Mouse (Mus musculus): Measurements from ENCODE around the gene Dact2.
A peak's percentile ranks its signal among the peaks of the same experiment; 100 is the strongest.

Gene Dact2

DNA sequence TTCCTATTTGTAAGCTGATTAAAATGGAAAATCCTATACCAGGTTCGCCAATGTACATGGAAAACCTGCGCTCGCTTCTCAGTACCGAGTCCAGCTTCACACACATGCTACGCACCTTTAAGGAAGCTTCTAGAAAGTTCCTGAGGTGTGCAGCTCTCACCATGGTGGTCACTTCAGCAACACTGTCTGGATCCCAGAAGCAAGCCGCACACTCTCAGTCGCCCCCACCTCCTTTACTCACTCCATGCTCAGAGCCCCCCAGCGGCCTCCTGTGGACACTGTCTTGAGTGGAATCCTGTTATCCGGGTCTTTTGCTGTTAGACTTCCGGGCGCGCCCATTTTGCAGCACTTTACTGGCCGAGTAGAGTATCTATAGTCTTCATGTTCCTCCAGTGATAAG, at the start of gene Dact2:
Dact2 (minus strand) TSS at position 244 of the 400 bp plus-strand sequence.
- peak; percentile 30 for DNase-seq (ENCODE audit: low spot score)

DNA sequence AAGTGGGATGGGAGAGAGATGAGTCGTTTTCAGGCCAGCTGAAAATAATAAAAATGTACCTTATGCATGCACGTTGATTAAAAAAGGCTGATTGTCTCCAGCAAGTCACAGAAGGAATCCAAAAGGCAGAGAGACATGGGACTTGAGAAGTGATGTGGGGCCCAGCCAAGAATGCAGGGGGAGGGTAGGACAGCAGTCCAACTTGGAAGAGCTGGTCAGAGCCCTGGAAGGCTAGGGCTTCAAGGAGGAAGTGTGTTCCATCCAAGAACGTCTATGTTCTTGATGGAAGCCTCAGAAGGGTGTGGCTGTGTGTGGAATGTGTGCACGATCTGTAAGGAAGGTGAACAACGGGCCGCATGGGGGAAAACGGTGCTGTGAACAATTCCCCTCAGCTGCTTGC, 48.4 kb upstream of the Dact2 start:
- no peak for DNase-seq (ENCODE audit: low spot score)

DNA sequence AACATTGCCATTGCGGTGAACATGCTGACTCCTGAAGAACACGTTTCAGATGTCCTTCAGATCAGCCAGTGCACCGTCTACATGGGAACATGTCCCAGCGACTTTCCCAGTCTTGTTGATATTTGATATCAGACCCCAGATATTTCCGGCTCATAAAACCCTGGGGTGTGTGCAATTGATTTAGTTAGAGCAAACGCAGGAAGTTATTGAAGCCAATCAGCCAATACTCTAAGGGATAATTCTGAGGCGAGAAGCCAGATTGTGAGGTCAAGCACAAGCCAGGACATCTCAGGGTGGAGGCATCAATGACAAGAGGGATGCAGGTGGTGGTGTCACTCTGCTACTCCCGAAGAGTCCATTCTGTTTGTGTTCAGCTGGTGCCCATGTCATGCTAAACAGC, 46.3 kb upstream of the Dact2 start:
- no peak for DNase-seq (ENCODE audit: low spot score)

DNA sequence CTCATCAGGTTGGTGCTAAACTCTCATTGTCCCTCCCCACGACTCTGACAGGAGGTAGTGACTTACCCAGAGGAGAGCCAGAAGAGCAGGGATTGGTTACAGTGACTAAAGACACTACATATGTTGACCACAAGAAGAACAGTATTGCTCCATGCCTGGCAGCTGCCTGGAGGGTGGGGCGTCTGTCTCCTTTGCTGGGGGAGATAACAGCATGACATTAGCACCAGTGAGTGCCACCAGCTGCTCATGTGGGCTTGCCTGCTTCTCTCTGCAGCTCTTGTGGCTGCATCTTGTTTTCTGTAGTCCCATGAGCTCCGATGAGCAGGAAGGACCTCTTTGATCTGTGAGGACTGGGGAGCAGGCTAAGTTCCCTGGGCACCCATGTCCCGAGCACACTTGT, 45.5 kb upstream of the Dact2 start:
- DNase-seq (ENCODE audit: low spot score) = no peak

DNA sequence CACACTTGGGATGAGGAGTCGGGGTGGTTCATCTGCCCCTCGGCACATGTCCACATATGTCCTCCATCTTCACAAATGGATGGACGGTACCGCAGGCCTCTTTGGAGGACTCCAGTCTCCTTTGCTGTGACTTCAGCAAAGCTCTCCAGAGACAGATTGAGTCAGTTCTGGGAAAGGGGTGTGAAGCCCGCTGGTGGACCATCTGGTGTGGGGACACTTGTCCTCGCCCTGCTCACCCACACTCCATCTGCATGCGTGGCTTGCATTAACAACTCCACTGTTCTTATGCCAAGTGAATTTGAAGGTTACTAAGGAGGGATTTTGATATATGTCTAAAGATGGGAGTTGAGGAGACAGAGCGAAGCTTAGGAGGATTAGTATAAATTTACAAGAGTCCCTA, 43.8 kb upstream of the Dact2 start:
- DNase-seq (ENCODE audit: low spot score) = no peak

DNA sequence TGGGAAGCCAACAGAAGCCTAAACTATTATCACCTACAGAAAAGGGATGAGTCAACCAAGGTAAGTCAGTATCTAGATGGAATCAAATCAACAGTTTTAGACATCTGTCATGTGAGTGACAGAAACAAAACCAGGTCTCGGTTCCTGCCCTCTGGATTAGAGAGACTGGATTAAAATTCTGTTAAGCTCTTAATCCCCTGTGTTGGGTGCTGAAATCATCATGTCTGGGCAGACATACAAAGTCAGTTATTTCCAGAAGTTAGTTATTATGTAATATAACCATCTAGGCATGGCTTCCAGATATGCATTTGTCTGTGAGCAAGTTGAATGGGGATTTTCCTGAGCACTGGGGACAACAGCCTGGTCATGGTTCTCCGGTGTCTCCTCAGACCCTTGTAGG, 42.2 kb upstream of the Dact2 start:
- no peak for DNase-seq (ENCODE audit: low spot score)

DNA sequence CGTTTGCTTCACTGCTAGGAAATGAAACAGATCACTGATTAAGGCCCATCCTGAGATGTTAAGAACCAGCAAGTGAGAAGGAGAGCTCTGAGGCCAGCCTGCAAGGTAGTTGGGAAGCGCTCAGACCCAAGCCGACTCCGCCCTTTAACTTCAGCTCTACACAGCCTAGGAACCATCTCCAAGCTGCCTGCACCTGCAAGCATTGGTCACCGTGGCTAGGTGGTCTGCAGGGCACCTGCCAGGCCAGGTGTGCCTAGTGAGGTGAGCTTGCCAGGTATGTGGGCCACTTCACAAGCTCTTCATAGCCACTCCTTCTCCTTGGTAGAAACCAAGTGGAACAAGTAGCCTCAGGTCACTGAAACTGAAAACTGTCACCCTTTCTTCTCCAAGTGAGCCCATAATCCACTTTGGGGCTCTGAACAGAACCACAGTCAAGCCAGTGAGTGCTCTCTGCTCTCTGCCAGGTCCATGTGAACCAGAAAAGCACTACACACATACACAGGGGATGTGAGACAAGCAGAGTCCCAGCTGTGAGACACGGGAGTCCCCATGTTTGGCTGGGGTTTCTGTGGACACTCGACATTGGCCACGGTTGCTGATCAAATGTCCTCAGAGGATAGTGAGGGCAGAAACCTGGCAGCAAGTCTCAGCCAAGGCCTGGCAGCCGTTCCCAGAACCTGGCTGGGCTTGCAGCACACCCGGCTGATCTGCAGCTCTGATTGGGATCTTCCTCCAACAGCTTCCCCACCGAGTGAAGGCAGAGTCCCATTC, 40.3 kb upstream of the Dact2 start:
- no peak for DNase-seq (ENCODE audit: low spot score)

DNA sequence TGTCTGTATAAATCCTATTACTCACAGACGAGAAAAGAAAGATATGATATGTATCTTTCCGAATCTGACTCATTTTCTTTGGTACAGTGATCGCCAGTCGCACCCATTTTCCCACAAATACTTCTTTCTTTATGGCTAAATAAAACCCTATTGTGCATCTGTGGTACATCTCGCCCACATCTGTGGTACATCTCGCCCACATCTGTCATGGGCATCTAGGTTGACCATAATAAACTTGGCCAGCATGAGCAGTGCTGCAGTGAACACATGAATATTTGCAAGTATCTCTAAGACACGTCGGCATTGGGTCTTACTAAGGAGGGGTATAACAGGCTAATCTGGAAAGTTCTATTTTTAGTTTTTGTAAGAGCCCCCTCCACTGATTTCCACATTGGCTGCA, 38.5 kb upstream of the Dact2 start:
- no peak for DNase-seq (ENCODE audit: low spot score)

DNA sequence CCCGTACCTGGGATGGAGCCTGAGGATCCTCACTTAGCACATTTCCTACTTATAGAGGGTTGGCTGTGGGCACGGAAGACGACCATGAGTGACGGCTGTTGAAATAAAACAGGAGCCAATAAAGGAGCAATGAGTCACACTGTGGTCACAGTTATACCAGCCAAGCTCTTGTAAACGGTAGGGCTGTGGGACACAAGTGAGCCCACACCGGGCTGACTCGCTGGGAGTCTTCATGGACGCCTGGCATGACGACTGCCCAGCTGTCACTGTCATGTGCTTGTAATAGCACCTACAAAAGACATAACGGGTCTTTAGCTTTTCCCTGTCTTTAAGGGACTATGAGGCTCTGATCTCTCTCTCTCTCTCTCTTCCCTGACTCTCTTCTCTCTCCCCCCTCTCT, 35.9 kb upstream of the Dact2 start:
- no peak for DNase-seq (ENCODE audit: low spot score)

DNA sequence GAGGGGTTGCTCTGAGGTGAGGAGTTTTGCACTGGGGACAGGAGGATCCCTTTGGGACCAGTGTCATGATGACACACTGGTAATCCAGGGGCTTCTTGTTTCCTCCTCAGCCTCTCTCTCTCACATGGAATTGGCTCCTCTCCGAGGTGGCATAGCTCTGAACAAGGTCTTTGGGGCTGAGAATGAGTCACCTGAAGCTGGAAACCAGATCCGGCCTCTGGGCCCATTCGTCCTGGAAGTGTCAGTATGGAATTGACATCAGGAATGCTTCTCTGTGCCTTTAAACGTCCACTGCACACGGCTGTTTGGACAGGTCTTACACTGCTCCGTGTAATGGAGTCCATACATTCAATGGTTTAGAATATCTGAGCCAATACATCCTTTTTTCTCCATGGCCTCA, 33.0 kb upstream of the Dact2 start:
- DNase-seq (ENCODE audit: low spot score) = no peak

DNA sequence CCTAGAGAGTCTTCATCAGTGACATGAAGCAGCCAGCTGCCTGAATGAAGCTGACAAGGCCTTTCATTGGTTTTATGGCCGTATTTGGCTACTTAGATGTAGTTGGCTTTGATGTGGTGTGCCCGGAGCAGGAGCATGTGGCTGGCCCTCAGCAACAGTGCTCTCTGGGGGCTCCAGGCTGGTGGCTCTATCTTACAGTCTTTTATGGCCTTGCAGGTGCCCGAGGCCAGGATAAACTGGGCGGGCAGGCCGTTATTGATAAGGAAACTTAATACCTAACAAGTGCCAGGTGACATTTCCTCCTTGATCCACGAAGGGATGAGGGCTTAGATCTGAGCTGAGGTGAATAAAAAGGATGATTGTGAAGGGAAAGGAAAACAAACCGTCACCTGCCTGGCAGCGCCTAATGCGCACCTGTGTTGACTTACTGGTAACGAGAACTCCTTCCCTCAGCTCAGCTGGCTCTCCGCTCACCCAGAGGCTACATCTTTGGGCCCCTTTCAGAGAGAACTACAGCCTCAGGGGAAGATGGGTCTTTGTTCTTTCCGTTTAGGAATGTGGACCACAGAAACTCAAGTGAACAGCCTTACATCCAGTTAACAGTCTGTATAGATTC, 30.8 kb upstream of the Dact2 start:
- no peak for DNase-seq (ENCODE audit: low spot score)

DNA sequence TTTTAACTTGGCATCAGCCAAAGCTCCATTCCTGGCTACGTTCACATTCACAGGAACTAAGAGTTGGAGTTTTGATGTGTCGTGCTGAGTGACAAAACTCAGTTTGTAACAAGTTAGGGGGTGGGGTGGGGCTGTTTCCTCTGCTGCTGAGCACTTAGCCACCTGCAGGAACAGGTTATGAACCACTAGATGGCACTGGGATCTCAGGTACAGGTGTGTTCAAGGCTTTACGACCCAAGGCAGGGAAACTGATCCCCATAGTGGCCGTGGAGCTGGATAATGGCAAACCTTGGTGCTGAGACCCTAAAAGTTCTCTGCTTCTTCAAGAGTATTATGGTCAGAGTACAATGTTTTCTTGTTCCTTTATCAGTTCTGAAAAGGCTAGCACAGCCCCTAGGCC, 29.6 kb upstream of the Dact2 start:
- no peak for DNase-seq (ENCODE audit: low spot score)

DNA sequence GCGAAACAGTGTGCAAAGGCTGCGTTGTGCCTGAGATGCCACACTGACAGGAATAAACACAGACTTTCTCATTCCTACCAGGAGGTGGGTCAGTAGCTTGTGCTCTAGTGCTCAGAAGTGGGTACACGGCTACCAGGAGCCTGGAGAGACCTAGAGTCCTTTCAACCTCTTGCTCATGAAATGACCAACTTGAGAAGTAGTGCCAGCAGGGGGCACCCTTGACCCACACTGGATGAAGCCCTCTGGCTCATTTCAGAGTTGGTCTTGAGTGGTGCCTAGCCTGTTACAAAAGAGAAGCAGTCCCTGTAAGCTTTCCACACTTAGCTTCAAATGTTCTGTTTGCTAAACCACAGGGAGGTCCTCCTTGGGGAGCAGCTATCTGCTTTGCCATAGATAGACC, 28.5 kb upstream of the Dact2 start:
- peak; percentile 90 for DNase-seq (ENCODE audit: low spot score)

DNA sequence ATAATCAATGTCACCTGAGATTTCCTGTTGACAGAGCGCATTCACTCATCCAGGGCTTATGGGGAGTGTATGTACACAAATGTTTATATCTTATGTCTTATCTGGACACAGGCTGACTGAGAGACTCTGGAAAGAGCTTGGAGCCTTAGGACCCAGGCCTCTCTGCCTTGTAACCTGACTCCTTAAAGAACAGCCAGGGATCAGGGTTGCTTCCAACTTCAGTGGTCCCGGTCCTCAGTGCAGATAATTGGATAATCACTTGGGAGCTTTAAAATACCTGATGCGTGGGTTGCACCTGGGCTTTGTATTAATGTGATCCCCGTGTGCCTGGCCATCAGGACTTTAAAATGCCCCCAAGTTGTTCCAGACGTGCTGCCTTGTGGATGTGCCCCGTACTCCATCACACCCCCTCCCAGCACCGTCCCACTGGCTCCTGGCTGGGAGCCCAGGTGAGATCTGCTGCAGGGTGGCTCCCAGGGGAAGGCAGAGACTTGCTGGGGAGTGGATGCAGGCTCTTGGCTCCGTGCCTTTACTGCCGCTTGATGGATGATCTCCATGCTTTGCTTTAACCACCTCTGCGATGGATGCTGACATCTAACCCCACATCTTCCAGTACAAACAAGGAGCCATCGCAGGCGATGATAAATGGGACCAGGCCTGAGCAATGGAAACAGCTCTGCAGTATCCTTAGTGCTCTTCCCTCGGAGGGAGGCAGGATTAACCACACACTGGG, 26.8 kb upstream of the Dact2 start:
- peak; percentile 68 for DNase-seq (ENCODE audit: low spot score)

DNA sequence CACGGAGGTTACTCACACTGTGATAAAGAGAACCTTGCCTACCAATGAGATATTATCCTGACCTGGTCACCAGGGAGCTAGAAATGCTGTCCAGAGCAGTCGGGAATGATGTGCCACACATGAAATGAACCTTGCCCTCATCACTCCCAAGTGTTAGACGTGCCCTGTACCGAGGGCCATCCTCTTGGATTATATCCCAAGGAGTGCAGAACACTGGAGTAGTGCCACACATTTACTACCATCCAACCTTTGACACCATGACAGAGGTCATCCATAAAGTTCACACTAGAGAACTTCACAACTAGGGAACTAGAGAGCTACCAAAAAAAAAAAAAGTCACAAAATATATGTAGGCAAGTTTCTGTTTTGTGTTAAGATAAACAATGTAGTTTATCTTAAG, 24.3 kb upstream of the Dact2 start:
- DNase-seq (ENCODE audit: low spot score) = no peak

DNA sequence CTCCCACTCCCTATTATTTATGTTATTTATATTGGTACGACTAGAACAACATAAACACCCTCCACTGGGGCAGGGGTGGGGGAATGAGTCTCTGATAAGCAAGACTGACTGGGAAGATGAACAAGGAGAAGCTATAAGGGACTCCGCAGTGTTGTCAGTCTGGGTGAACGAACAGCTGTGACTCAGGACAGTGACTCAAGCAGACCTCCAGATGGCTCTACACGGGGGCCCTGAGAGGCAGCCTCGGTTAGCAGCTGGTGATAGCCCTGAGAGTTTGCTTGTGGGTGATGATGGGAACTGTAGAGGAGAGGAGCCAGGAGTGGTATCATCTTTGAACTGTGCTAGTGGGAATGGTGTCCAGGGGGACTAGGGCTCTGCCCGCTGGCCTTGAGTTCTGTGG, 23.5 kb upstream of the Dact2 start:
- no peak for DNase-seq (ENCODE audit: low spot score)

DNA sequence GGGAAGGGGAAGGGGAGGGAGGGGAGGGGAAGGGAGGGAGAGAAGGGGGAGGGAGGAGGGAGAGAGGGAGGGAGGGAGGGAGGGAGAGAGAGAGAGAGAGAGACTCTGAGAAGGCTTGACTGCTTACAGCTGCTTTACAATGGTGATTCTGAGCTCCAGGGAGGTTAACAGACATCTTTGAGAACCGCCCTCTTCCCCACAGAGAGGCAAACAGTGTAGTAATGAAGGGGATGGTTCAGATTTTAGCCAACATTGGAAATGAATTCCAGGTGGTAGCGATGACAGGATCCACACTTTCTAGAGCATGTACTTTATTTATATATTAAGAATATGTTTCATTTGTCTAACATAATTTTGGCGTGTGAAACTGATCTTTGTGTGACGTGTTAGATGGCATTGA, 22.7 kb upstream of the Dact2 start:
- DNase-seq (ENCODE audit: low spot score) = no peak

DNA sequence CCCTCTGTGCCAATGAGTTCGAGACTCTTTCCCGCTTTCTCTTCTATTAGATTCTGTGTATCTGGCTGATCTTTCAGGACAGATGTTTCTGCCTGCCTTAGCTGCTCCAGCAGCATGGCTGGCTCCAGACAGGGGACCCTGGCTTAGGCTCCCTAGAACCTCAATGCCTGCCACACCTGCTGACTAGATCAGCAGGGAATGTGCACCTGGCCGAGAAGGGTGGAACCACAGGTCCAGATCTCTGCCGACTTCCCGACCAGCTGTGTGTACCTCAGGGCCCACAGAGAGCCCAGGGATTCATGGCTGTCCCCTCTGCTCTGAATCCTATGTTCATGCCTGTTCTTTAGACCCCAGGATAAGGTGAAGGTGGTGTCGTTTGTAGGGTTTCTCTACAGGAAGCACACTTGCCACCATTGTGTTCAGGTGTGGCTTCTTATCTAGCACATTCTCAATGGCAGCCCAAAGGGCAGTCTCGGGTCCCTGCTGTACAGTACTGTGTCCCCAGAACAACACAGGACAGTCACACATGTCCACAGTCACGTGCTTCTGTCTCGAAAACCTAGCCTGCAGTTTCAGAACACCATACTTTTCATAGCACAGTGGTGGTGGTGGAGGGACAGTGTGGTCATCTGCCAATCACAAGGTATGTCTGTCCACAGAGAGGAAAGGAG, 22.0 kb upstream of the Dact2 start:
- DNase-seq (ENCODE audit: low spot score) = no peak

DNA sequence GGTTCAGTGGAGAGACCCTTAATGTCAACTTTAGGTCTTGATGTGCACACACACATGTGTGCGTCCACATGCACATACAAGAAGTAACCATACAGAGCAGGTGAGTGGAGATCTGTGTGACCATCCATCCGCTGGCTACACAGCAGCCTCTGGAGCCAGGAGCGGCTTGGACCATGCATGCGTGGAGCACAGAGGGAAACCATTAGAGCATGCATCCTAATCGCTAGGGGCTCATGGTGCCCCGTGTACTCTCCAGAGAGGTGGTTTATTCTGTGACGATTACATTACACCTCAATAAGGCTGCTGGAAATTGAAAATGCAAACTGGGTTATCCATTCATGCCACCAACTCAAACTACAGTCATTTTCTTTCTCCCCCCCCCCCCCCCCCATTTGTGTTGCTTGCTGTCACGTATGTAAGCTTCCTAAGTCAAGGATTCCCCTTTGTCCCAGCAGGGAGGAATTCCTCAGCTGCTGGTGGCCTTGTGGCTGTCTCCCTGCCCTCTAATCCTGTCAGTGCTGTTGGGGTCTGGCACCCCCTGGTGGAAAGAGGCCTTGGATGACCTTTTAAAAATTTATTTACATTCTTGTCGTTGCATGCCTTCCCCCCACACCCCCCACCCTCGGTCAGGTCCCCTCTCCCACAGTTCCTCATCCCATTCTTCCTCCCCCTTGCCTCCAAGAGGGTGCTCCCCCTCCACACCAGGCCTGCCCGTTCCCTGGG, 17.9 kb upstream of the Dact2 start:
- DNase-seq (ENCODE audit: low spot score) = peak; percentile 64

DNA sequence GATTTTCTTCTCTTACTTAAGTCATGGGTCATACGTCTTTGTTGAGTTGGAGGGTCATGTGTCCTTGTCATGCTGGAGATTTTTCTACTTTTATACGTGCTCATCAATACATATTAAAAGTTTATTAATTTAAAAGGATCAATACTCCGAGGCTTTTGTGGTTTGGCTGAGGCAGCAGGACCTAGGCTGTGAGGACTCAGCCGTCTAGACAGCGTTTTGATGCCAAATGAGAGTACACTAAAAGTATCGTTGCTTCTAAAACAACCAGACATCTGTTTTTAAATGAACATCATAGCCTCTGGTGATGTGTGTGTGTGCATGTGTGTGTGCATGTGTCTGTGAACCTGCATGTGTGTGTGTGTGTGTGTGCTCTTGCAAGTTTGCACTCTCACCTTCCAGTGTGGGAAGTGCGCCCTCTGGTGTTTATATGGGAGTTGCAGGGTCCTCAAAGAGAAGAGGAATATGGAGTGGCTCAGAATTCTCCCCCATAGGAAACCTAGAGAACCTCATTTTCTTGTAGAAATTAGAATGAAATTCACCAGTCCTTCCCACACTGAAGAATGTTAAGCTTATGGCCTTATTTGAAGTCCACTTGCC, 16.6 kb upstream of the Dact2 start:
- DNase-seq (ENCODE audit: low spot score) = peak; percentile 81

DNA sequence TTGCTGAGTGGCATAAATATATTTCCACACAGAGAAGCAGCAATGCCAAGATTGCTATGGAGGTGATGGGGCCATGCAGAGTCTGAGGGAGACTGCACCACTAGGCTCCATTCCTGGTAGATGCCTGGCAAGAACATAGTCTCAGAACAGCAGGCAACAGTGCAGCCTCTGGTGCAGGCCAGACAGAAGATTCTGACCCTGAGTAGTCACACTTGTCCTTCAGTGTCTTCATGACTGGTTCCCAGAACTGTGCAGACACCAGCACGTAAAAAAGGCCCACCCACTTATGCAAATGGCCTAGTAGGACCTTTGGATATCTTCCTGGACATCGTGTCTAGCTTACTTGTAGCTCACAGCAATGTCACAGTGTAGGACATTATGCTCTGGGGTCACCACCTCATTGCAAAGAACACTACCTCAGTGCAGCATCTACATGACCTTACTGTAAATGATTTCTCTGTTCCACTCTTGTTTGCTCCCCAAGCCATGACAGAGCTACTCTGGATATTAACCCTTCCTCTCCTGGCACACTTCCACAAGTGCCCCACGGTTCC, 9.9 kb upstream of the Dact2 start:
- DNase-seq (ENCODE audit: low spot score) = no peak
